Mouse (Mus musculus) kidney, adult 11 months (tissue): ENCODE data around the gene Kcnd2.
A peak's percentile ranks its signal among the peaks of the same experiment; 100 is the strongest.
"Not testable (repeated sequence)": the region's sequence is repeated elsewhere in the genome, so short reads cannot be mapped to it uniquely, and the experiment has no call there.

Source experiments
- DNase-seq: peaks from one replicate; pipeline ENCODE4 v3.0.0; 2022

Gene Kcnd2

GRCm38 (mm10) chr6:21215491-21216191 lies at the start of gene Kcnd2:
TSS of gene Kcnd2 (plus strand) at chr6:21215503.
- DNase-seq: no peak

GRCm38 (mm10) chr6:21166611-21167010 lies 48.7 kb upstream of the Kcnd2 start:
- DNase-seq: no peak

DNA sequence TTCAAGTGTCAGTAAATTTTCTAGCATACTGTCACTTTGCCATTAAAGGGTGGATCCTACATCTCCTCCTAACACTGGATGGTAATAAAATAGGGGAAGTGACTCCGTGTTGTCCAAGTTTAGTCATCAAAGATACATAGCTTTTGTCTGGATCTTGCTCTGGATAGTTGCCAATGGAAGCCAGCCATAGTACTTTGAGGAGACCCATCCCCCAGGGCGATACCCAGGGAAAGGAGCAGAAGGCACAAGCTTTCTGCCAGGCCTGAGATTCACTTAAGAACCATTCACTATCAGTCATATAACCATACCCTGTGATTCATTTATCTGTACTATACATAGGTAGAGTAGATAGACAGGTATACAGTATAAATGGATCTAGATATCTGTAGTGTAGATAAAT lies 20.0 kb upstream of the Kcnd2 start:
- DNase-seq: no peak

DNA sequence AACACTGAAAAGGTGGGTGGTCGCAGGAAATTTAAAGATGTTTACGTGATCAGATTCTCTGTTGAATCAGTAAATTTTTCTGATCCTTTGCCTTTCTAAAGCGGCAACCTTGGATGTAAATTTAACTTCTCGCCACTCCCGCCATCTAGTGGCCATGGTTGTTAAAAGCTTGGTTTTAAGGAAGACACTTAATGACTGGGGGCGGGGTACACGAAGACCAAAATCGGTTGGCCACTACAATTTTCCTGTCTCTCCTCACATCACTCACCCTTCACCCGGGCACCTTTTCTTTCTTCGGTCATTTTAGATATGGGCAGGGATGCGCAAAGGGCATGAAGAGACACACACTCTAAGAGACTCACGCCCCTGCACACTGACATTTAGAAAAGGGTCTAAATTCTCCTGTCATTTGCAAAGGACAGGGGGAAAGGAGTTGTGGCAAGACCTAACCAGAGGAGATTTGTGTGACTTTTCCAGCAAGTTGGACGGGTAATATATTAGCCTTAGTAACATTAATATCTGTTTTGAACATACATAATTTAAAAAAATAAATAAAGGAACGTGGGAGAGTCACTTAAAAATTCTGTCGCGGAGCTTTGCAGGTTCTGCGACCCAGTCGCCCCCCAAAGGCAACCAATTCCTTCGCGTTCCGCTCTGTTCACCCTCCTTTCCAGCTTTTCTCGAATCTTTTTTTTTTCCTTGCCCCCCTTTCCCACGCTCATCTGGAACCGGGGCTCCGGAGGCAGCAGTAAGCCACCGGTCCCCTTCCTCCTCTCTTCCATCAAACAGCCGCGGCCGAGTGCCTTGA lies 1.2 kb upstream of the Kcnd2 start:
- DNase-seq: peak; percentile 8

- DNase-seq: no peak
Measured at GRCm38 (mm10) chr6:21214673-21215490, 421 bp upstream of the Kcnd2 start.

GRCm38 (mm10) chr6:21216206-21217020 lies 1.1 kb downstream of the Kcnd2 start:
- no peak for DNase-seq

DNA sequence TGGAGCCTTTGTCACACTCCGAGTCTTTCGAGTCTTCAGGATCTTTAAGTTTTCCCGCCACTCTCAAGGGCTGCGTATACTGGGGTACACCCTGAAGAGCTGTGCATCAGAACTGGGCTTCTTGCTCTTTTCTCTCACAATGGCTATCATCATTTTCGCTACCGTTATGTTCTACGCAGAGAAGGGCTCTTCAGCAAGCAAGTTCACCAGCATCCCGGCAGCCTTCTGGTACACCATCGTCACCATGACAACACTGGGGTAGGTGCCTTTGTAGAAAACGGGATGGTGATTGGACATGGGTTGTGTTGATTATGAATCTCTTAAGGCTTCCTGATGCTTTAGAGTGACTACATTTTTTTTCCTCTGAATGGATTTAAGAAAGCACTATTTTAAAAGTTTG lies 1.9 kb downstream of the Kcnd2 start:
- DNase-seq: no peak

GRCm38 (mm10) chr6:21226124-21226523 lies 10.8 kb downstream of the Kcnd2 start:
- DNase-seq: no peak

DNA sequence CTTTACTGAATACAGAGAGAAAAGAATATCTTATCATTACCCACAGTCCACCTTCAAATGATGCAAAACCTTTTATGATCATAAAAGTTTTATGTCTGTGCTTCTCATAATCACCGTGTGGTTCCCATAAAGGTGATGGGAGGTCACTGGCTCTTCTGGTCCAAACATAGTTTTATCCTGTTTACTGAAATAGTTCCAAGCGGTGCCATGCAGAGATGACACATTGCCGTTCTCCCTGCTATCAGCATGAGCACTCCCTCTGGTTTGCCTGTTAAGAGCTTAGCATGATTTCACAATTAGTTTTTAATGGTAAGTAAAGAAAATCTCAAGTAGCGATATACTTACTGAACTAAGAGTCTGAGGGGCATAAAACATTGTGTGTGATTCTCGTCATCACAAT lies 43.7 kb downstream of the Kcnd2 start:
- no peak for DNase-seq

DNA sequence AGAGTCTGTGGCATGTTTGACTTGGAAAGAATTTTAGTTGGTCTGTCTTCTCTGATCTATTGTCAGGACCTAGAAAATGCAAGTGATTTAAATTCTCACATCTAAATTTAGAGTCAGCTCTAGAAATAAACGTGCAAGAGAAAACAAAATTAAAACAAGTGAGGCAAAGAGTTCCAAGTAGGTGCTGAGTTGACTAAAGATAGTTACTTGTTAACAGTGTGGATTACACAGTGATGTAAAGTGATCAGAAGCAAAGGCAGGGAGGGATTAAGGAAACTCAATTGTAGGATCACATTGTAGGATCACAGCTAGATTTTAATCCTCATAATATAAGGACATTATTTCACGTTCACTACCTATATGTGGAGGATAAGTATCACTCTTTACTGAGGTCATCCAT lies 52.6 kb downstream of the Kcnd2 start:
- DNase-seq: no peak

DNA sequence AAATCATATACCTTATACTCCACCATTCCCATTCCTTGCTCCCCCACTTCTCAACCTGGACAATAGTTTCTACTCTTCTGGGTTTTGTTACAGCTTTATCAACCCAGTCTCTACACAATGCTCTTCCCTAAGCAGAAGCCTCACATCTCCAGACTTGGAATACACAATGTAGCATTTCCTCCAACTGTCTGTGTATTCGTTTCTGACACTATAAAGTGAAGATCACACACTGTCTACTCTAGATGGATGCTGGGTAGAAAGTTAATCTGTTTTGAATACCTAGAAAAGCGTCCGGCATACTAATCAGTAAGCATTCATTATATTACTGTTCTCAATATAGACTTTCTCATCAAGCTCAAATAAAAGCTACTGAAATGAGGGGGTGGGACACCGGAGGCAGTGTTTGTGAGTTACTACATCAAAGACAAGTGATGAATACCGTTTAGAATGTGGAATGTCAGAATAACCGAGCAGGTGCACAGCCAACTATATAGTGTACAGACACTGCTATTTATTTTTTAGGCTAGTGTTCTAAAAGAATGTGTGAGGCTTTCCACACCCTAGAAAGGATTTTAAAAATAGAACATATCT lies 62.1 kb downstream of the Kcnd2 start:
- DNase-seq: no peak

- no peak for DNase-seq
Measured at GRCm38 (mm10) chr6:21304943-21305342, 89.6 kb downstream of the Kcnd2 start.

GRCm38 (mm10) chr6:21310159-21310558 lies 94.9 kb downstream of the Kcnd2 start:
- no peak for DNase-seq

DNA sequence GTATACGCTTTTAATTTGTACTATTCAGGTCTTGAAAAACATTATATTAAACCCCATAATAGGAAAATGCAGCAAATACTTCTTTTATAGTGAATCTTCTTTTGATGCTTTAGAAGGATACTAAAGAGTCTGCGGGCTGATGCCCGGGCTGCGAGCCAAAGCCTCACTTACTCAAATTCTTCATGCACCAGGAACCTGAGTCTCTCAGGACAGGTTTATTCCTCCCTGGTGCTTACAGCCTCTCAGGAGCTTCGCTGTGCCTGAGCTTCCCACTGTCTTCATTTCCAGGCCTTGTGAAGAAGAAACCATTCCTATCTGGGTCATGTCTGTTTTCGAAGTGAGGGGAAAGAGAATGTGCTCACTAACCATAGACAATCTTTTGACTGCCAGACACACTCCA lies 106.1 kb downstream of the Kcnd2 start:
- DNase-seq: no peak

DNA sequence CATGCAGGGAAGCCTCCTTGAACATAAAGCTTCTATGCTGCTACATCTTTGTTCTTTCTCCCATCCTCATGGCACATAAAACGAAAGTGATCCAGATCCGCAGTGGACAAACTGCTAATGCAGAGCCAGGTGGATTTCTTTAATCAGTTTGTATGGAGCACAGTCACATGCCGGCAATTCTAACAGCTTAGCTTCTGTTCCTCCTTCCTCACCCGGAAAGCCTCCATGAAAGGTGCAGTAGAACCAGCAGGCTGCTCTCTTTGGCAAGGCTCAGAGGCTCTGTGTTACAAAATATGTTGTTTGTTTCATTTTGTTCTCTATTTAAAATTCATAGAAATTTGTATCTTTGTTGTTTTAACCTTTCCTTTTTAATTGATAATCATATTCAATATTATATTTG lies 106.9 kb downstream of the Kcnd2 start:
- no peak for DNase-seq

- DNase-seq: no peak
Measured at GRCm38 (mm10) chr6:21325251-21325650, 109.9 kb downstream of the Kcnd2 start.

GRCm38 (mm10) chr6:21327081-21327737 lies 111.9 kb downstream of the Kcnd2 start:
- no peak for DNase-seq

GRCm38 (mm10) chr6:21385298-21385697 lies 170.0 kb downstream of the Kcnd2 start:
- not testable (repeated sequence) for DNase-seq

DNA sequence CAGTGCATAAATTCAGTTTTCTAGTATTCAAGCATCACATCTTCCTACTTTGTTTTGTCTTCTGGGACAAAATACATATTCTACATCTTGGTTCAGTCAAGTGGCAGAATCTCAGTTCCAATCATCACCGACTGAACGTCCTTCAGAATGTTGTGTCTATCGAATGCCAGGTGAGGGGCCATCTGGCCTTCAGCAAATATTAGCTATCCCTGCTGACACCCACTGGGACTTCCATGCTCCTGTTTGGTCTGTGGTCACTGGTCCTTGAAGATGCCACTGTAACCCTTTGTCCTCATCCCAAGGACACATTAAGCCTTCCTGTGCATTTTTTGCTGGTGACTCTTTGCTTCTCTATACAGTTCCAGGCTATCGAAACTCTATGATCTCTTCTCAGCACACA lies 176.5 kb downstream of the Kcnd2 start:
- DNase-seq: no peak

GRCm38 (mm10) chr6:21413656-21414055 lies 198.4 kb downstream of the Kcnd2 start:
- no peak for DNase-seq

DNA sequence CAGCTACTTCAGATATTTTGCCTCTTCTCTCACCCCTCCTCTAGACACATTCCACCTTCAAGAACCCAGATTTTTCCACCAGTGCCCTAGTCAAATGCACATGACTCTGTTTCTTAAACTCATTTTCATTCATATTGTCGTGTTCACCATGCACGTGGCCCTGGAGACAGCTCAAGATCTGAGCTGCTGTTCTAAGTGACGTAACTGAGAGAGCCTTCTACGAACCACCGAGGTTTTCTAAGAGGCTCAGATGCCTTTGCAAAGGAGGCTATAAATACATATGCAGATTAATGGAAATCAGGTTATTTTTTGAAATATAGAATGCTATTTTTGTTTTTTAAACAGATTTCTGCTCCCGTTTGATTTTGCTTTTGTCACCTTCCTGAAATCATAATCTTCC lies 202.9 kb downstream of the Kcnd2 start:
- DNase-seq: no peak
